Mouse (Mus musculus) retina, postnatal 1 day (tissue): ENCODE measurements around the gene Rab30.
A peak's percentile ranks its signal among the peaks of the same experiment; 100 is the strongest.
"Not testable (repeated sequence)": the region's sequence is repeated elsewhere in the genome, so short reads cannot be mapped to it uniquely, and the experiment has no call there.

ENCODE experiments used
- DNase-seq: peaks from one replicate; pipeline ENCODE4 v3.0.0-alpha.2; 2012

Rab30 gene

GRCm38 (mm10) chr7:92758067-92758466 lies 16.7 kb downstream of the Rab30 start:
- DNase-seq, result no peak

GRCm38 (mm10) chr7:92760651-92761050 lies 19.2 kb downstream of the Rab30 start:
- DNase-seq, result no peak

- DNase-seq, result no peak
Measured at GRCm38 (mm10) chr7:92761161-92761560, 19.8 kb downstream of the Rab30 start.

GRCm38 (mm10) chr7:92765426-92765825 lies 24.0 kb downstream of the Rab30 start:
- peak; percentile 44 for DNase-seq

- no peak for DNase-seq
Measured at GRCm38 (mm10) chr7:92766096-92767090, 25.0 kb downstream of the Rab30 start.

GRCm38 (mm10) chr7:92768116-92768515 lies 26.7 kb downstream of the Rab30 start:
- not testable (repeated sequence) for DNase-seq

GRCm38 (mm10) chr7:92768859-92769258 lies 27.5 kb downstream of the Rab30 start:
- no peak for DNase-seq

- DNase-seq, result no peak
Measured at GRCm38 (mm10) chr7:92773006-92773405, 31.6 kb downstream of the Rab30 start.

GRCm38 (mm10) chr7:92773596-92773995 lies 32.2 kb downstream of the Rab30 start:
- DNase-seq, result no peak

- DNase-seq, result no peak
Measured at GRCm38 (mm10) chr7:92774741-92775140, 33.3 kb downstream of the Rab30 start.

- no peak for DNase-seq
Measured at GRCm38 (mm10) chr7:92775703-92776102, 34.3 kb downstream of the Rab30 start.

GRCm38 (mm10) chr7:92776647-92777046 lies 35.2 kb downstream of the Rab30 start:
- no peak for DNase-seq

GRCm38 (mm10) chr7:92777108-92777973 lies 35.9 kb downstream of the Rab30 start:
- DNase-seq, result peak; percentile 40

GRCm38 (mm10) chr7:92779058-92779457 lies 37.7 kb downstream of the Rab30 start:
- no peak for DNase-seq

GRCm38 (mm10) chr7:92781361-92781760 lies 40.0 kb downstream of the Rab30 start:
- no peak for DNase-seq

- DNase-seq, result no peak
Measured at GRCm38 (mm10) chr7:92781948-92782347, 40.5 kb downstream of the Rab30 start.

- DNase-seq, result no peak
Measured at GRCm38 (mm10) chr7:92782511-92782910, 41.1 kb downstream of the Rab30 start.

- no peak for DNase-seq
Measured at GRCm38 (mm10) chr7:92783166-92783806, 41.9 kb downstream of the Rab30 start.

GRCm38 (mm10) chr7:92783914-92784313 lies 42.5 kb downstream of the Rab30 start:
- DNase-seq, result no peak

GRCm38 (mm10) chr7:92795749-92796148 lies 54.3 kb downstream of the Rab30 start:
- no peak for DNase-seq

GRCm38 (mm10) chr7:92796813-92797212 lies 55.4 kb downstream of the Rab30 start:
- no peak for DNase-seq

- peak; percentile 42 for DNase-seq
Measured at GRCm38 (mm10) chr7:92799665-92800595, 58.5 kb downstream of the Rab30 start.
